Mouse (Mus musculus) thymus, adult 2 months (tissue): Measurements from ENCODE around the gene Hist1h3a. TPM values are rescaled to one million over a fixed set of nuclear protein-coding genes. Genes with fewer than 3 reads are reported as not detected.

Experiments used
- DNase-seq: peaks from one replicate; pipeline ENCODE4 v3.0.0; 2021
- H3K27ac ChIP-seq: fragments of 200-500 bp; 2 replicates; pipeline ENCODE4 v1.5.1; 2012; ENCODE audit warnings: low read length, control low read depth; ENCODE audit not compliant: control insufficient read depth, insufficient read depth
- H3K27me3 ChIP-seq: fragments of 200-500 bp; 2 replicates; pipeline ENCODE4 v1.6.1; 2012; ENCODE audit warnings: mild to moderate bottlenecking, low read length, moderate library complexity, mixed read lengths; ENCODE audit not compliant: control insufficient read depth, insufficient read depth
- H3K36me3 ChIP-seq: fragments of 200-500 bp; 2 replicates; pipeline ENCODE4 v1.6.1; 2012; ENCODE audit warnings: mild to moderate bottlenecking, low read length, moderate library complexity; ENCODE audit not compliant: control insufficient read depth, insufficient read depth
- H3K4me1 ChIP-seq: fragments of 200-500 bp; replicated peaks from 2 replicates; pipeline ENCODE4 v1.6.1; 2012; ENCODE audit warnings: low read length; ENCODE audit not compliant: control insufficient read depth, insufficient read depth
- H3K4me3 ChIP-seq: fragments of 200-500 bp; 2 replicates; pipeline ENCODE4 v1.5.1; 2012; ENCODE audit warnings: mild to moderate bottlenecking, low read length, control low read depth, moderate library complexity; ENCODE audit not compliant: control insufficient read depth, insufficient read depth
- CTCF ChIP-seq: fragments of 200-500 bp; IDR thresholded peaks from 2 replicates; pipeline ENCODE4 v1.5.1; 2012; ENCODE audit warnings: mild to moderate bottlenecking, control low read depth, low read length, moderate library complexity, borderline replicate concordance; ENCODE audit not compliant: control insufficient read depth, poor library complexity, insufficient read depth; ENCODE audit errors: extremely low read depth
- POLR2A ChIP-seq: fragments of 200-500 bp; IDR thresholded peaks from 2 replicates; pipeline ENCODE4 v1.6.1; 2012; ENCODE audit warnings: mild to moderate bottlenecking, low read length, control low read depth, moderate library complexity; ENCODE audit not compliant: control insufficient read depth, poor library complexity, insufficient read depth; ENCODE audit errors: extremely low read depth
- WGBS: fragments of 180-500 bp; shearing (Covaris S2); methylation state at CpG from one replicate; pipeline ENCODE4 v1.1.7; 2018; 5-methylcytosine and 5-hydroxymethylcytosine counted together
- polyA plus RNA-seq: library from polyadenylated mRNA; depleted of rRNA; stranded (reverse); fragments of >200 nt; gene quantifications from 2 replicates; pipeline ENCODE4 v1.2.3, GENCODE M21; 2012; rRNA removed

The Hist1h3a gene
- polyA plus RNA-seq, 1 experiment = 348 TPM

GRCm38 (mm10) chr13:23716261-23717042 lies 45.7 kb downstream of the Hist1h3a start:
- no peak for DNase-seq
- Histone ChIP-seq H3K4me1 (no peaks in the 10 kb centered on the region; the same call in 1 of the 2 replicates), H3K36me3 (no peaks in the 10 kb centered on the region), H3K27me3 (no peaks in the 10 kb centered on the region), H3K4me3 (no peak overlapping the region), H3K27ac (no peak overlapping the region)
- TF ChIP-seq POLR2A (no peak), CTCF (no peak)
- WGBS = 66% methylated on average over 5 of the region's 5 CpGs

Other genes with a start within 250 kb of the Hist1h3a start
- gene Hist1h4h, start 231.3 kb downstream of the Hist1h3a start, polyA plus RNA-seq = 150 and 182 TPM in 2 replicates
- 4,070 and 5,945 TPM in 2 replicates for gene Hist1h2af, start 228.5 kb downstream of the Hist1h3a start, polyA plus RNA-seq
- 496 and 661 TPM in 2 replicates for gene Hist1h3g, start 227.0 kb downstream of the Hist1h3a start, polyA plus RNA-seq
- 37.8 and 51.2 TPM in 2 replicates for gene Hist1h2bh, start 219.0 kb downstream of the Hist1h3a start, polyA plus RNA-seq
- gene Hist1h3f, start 218.3 kb downstream of the Hist1h3a start, polyA plus RNA-seq = 72.3 and 87.8 TPM in 2 replicates
- gene Hist1h4f, start 210.7 kb downstream of the Hist1h3a start, polyA plus RNA-seq = 208 and 221 TPM in 2 replicates
- 1.9 and 2.9 TPM in 2 replicates for gene Hist1h1d, start 209.1 kb downstream of the Hist1h3a start, polyA plus RNA-seq
- 245 and 339 TPM in 2 replicates for gene Hist1h3e, start 200.0 kb downstream of the Hist1h3a start, polyA plus RNA-seq
- gene Hist1h2ae, start 191.2 kb downstream of the Hist1h3a start, polyA plus RNA-seq = 174 and 210 TPM in 2 replicates
- gene Hist1h2bg, start 191.0 kb downstream of the Hist1h3a start, polyA plus RNA-seq = 523 and 578 TPM in 2 replicates
- gene Hist1h2bf, start 188.2 kb downstream of the Hist1h3a start, polyA plus RNA-seq = 277 and 362 TPM in 2 replicates
- gene Hist1h2ad, start 188.0 kb downstream of the Hist1h3a start, polyA plus RNA-seq = 76.8 and 109 TPM in 2 replicates
- gene Hist1h3d, start 186.6 kb downstream of the Hist1h3a start, polyA plus RNA-seq = 161 and 207 TPM in 2 replicates
- 115 and 120 TPM in 2 replicates for gene Hist1h4d, start 180.8 kb downstream of the Hist1h3a start, polyA plus RNA-seq
- gene Hist1h2be, start 141.3 kb downstream of the Hist1h3a start, polyA plus RNA-seq = 14.4 and 19.9 TPM in 2 replicates
- 9.4 and 18.5 TPM in 2 replicates for gene Hist1h1e, start 139.8 kb downstream of the Hist1h3a start, polyA plus RNA-seq
- 11.0 and 12.9 TPM in 2 replicates for gene Hist1h2ac, start 78.4 kb downstream of the Hist1h3a start, polyA plus RNA-seq
- 153 and 154 TPM in 2 replicates for gene Hist1h2bc, start 78.2 kb downstream of the Hist1h3a start, polyA plus RNA-seq
- gene Hist1h1t, start 66.6 kb downstream of the Hist1h3a start, polyA plus RNA-seq = 0.11 TPM in 1 of 2 replicates, not detected in the other
- 69.8 and 70.6 TPM in 2 replicates for gene Hist1h4c, start 63.9 kb downstream of the Hist1h3a start, polyA plus RNA-seq
- gene Hfe, start 51.5 kb downstream of the Hist1h3a start, polyA plus RNA-seq = 9.8 and 13.5 TPM in 2 replicates
- gene Hist1h1c, start 23.6 kb downstream of the Hist1h3a start, polyA plus RNA-seq = 40.9 and 48.1 TPM in 2 replicates
- 377 and 602 TPM in 2 replicates for gene Hist1h3c, start 16.8 kb downstream of the Hist1h3a start, polyA plus RNA-seq
- 160 and 224 TPM in 2 replicates for gene Hist1h2bb, start 15.7 kb downstream of the Hist1h3a start, polyA plus RNA-seq
- gene Hist1h2ab, start 11.3 kb downstream of the Hist1h3a start, polyA plus RNA-seq = 258 and 455 TPM in 2 replicates
- gene Hist1h3b, start 10.1 kb downstream of the Hist1h3a start, polyA plus RNA-seq = 529 and 561 TPM in 2 replicates
- 101 and 134 TPM in 2 replicates for gene Hist1h4b, start 5.4 kb downstream of the Hist1h3a start, polyA plus RNA-seq
- 295 and 320 TPM in 2 replicates for gene Hist1h4a, start 1.2 kb downstream of the Hist1h3a start, polyA plus RNA-seq
- 18.2 and 21.2 TPM in 2 replicates for gene Hist1h1a, start 1.3 kb upstream of the Hist1h3a start, polyA plus RNA-seq
- gene Trim38, start 7.5 kb upstream of the Hist1h3a start, polyA plus RNA-seq = not detected in 2 replicates
- 0.08 and 0.26 TPM in 2 replicates for gene Slc17a2, start 44.6 kb upstream of the Hist1h3a start, polyA plus RNA-seq
- 0.05 and 0.13 TPM in 2 replicates for gene Slc17a3, start 77.0 kb upstream of the Hist1h3a start, polyA plus RNA-seq
- gene Slc17a1, start 105.4 kb upstream of the Hist1h3a start, polyA plus RNA-seq = 0.11 and 0.13 TPM in 2 replicates
- gene Slc17a4, start 152.6 kb upstream of the Hist1h3a start, polyA plus RNA-seq = 0.16 and 0.27 TPM in 2 replicates
- not detected in 2 replicates for gene Hist1h2ba, start 171.8 kb upstream of the Hist1h3a start, polyA plus RNA-seq
- gene Hist1h2aa, start 172.1 kb upstream of the Hist1h3a start, polyA plus RNA-seq = not detected in 2 replicates
- gene Scgn, start 228.8 kb upstream of the Hist1h3a start, polyA plus RNA-seq = 0.11 TPM in 1 of 2 replicates, not detected in the other